Mouse (Mus musculus): ENCODE data around the gene Hnrnpa0.

DNA sequence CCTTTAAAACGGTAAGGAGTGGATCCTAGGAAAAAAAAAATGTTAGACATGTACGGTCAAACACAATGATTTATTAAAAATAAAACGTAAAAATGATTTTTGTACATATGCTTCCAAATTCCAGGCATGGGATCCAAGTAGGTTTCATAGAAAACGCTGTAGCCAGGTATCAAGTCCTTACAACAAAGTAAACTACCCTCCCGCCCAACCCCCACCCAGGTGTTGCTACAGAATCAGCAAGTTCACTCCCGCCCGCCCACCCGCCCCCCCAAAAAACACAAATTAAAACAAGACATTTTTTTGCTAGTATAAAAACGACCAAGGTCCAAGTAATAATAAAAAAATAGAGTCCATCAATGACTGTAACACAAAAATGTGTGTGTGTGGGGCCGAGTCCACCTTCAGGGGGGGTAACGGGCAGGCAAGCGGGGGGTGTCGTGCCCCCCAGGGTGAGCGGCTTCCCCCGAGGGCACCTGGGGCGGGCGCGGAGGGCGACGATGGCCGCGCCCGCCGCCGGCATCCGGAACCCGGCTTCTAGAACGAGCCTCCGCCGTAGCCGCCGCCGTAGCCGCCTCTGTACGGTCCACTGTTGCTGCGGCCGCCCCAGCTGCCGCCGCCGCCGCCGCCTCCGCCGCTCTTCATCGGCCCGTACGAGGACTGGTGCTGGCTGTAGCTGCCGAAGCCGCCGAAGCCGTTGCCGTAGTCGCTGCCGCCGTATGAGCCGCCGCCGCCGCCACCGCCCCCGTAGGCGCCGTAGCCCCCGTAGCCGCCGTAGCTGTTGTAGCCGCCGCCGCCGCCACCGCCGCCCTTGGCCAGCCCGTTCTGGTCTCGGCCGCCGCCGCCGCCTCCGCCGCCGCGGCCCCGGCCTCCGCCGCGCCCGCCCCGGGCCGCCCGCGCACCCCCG is 1.2 kb downstream of the Hnrnpa0 start:
- TF ChIP-seq POLR2A (IDR thresholded peaks at IDR 0.05; ENCODE audit: insufficient read length, low read depth) = peak; percentile 50
- no peak for TF ChIP-seq USF1 (IDR thresholded peaks at IDR 0.05; ENCODE audit: low read depth)
